Mouse (Mus musculus): ENCODE measurements at regions not wholly inside any gene's neighbourhood (a gene's known extent, or its start where the extent isn't known, plus 50 kb on each side); places are given as distances from the start of the nearest gene placed in this dataset.

- no peak for ATAC-seq (ENCODE audit: low FRiP score)
- no peak overlapping the region for H3K4me2 ChIP-seq (replicated peaks)
- H3K9ac ChIP-seq: no peak overlapping the region
- H3K4me3 ChIP-seq (replicated peaks; ENCODE audit: low read length): no peak overlapping the region
- no peaks in the 10 kb centered on the region for H3K36me3 ChIP-seq (replicated peaks; ENCODE audit: control insufficient read depth, insufficient read depth)
- no peaks in the 10 kb centered on the region for H3K9me3 ChIP-seq (ENCODE audit: control insufficient read depth, low read length)
- no peak for DNase-seq (ENCODE audit: low spot score)
- H3K27ac ChIP-seq: no peak overlapping the region
- no peaks in the 10 kb centered on the region for H3K27me3 ChIP-seq (ENCODE audit: control insufficient read depth, insufficient read depth, low read length)
- H3K4me1 ChIP-seq (replicated peaks; ENCODE audit: control insufficient read depth, insufficient read depth, low read length): no peaks in the 10 kb centered on the region
- WGBS: 68% methylated on average over 5 of the region's 5 CpGs
These were observed 492.5 kb upstream of the Zfp960 start for GRCm38 (mm10) chr17:16571403-16571802.

GRCm38 (mm10) chr17:16588791-16589190, 475.1 kb upstream of the Zfp960 start:
- Histone ChIP-seq H3K36me3 (replicated peaks; ENCODE audit: control insufficient read depth, insufficient read depth) (no peaks in the 10 kb centered on the region), H3K27ac (no peak overlapping the region), H3K9ac (no peak overlapping the region), H3K4me2 (replicated peaks) (no peak overlapping the region), H3K27me3 (ENCODE audit: control insufficient read depth, insufficient read depth, low read length) (no peaks in the 10 kb centered on the region), H3K4me1 (replicated peaks; ENCODE audit: control insufficient read depth, insufficient read depth, low read length) (no peaks in the 10 kb centered on the region), H3K4me3 (replicated peaks; ENCODE audit: low read length) (no peak overlapping the region), H3K9me3 (ENCODE audit: control insufficient read depth, low read length) (no peaks in the 10 kb centered on the region)
- DNase-seq (ENCODE audit: low spot score): no peak
- no peak for ATAC-seq (ENCODE audit: low FRiP score)
- 90% methylated on average over 1 of the region's 1 CpGs for WGBS

DNA sequence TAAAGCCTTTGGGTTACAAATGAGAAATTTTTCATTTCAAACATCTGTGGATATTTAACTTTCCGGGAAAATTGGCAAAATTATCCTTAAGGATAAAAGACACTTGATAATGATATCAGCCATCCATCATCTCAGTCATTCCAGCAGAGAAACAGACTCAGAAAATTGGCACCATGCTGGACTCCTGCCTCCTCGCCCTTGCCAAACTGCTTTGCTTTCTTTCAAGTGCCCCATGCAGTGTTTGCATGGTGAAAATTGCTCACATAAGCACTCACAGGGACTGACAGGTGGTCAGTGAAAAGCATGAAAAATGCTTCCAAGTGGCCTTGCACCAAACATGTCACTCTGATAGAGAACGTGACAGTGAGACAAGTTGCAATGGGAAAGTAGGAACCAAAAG, 464.2 kb upstream of the Zfp960 start:
- no peaks in the 10 kb centered on the region for H3K27me3 ChIP-seq (ENCODE audit: control insufficient read depth, insufficient read depth, low read length)
- no peaks in the 10 kb centered on the region for H3K36me3 ChIP-seq (replicated peaks; ENCODE audit: control insufficient read depth, insufficient read depth)
- H3K4me3 ChIP-seq (replicated peaks; ENCODE audit: low read length): no peak overlapping the region
- no peak overlapping the region for H3K9ac ChIP-seq
- no peaks in the 10 kb centered on the region for H3K9me3 ChIP-seq (ENCODE audit: control insufficient read depth, low read length)
- WGBS: 50% methylated on average over 3 of the region's 3 CpGs
- no peak overlapping the region for H3K4me2 ChIP-seq (replicated peaks)
- H3K4me1 ChIP-seq (replicated peaks; ENCODE audit: control insufficient read depth, insufficient read depth, low read length): no peaks in the 10 kb centered on the region
- ATAC-seq (ENCODE audit: low FRiP score): no peak
- H3K27ac ChIP-seq: no peak overlapping the region
- DNase-seq (ENCODE audit: low spot score): no peak

DNA sequence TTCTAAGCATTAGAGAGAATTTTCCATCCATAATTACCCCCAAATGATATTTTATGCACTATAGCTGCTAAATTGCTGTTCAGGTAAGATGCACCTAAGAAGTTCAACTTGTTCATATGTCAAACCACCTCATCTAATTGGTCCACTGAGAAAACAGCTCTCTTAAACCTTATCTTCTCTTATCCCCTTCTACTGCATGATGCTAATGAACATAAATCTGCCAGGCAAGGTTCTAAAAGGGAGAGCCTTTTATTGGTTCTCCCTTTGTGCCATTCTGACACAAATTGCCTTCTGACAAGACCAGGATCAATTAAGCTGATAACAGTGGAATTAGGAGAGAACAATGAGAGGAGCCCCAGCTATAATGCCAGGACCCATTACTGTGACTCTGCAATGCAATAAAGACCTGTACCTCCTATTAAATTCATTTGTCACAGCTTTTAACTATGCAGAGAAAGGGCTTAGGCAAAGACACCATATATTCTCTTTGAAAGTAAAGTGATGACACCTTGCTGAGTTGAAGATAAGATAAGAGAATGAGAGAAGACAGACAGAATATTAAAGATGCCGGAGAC, 451.4 kb upstream of the Zfp960 start:
- Histone ChIP-seq H3K4me2 (replicated peaks) (no peak overlapping the region), H3K27ac (no peak overlapping the region), H3K36me3 (replicated peaks; ENCODE audit: control insufficient read depth, insufficient read depth) (no peaks in the 10 kb centered on the region), H3K27me3 (ENCODE audit: control insufficient read depth, insufficient read depth, low read length) (no peaks in the 10 kb centered on the region), H3K9ac (no peak overlapping the region), H3K4me1 (replicated peaks; ENCODE audit: control insufficient read depth, insufficient read depth, low read length) (no peaks in the 10 kb centered on the region), H3K9me3 (ENCODE audit: control insufficient read depth, low read length) (no peaks in the 10 kb centered on the region), H3K4me3 (replicated peaks; ENCODE audit: low read length) (no peak overlapping the region)
- DNase-seq (ENCODE audit: low spot score) (no peak), ATAC-seq (ENCODE audit: low FRiP score) (no peak)
- 65% methylated on average over 1 of the region's 1 CpGs for WGBS

DNA sequence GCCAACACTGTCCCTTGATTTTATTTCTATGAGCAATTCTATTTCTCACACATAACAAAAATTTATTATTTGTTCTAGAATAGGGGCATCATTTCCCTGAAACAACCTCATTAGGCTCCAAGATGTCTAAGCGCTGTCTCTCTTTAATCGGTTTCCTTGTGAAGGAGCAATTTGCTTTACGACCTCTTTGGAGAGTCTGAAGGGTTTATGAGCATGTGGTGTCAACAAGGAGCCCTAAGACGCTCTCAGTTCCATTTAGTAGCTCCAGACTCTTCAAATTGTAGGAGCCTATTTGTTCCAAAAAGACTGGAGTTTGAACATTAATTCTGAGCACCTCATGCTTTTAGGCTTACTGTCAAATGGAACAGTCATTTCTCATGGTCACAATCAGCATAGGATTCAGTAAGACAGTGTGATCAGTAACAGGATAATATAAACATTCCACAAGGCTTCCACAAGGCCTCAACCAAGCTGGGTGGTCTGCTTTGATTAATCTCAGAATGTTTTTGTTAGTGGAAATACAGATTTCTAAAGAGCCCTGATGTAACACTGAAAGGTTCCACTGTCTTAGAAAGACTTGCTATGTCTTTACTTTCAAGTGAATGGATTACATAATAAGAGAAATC, 441.9 kb upstream of the Zfp960 start:
- Histone ChIP-seq H3K9ac (no peak overlapping the region), H3K4me3 (replicated peaks; ENCODE audit: low read length) (no peak overlapping the region), H3K27ac (no peak overlapping the region), H3K36me3 (replicated peaks; ENCODE audit: control insufficient read depth, insufficient read depth) (no peaks in the 10 kb centered on the region), H3K4me1 (replicated peaks; ENCODE audit: control insufficient read depth, insufficient read depth, low read length) (no peaks in the 10 kb centered on the region), H3K9me3 (ENCODE audit: control insufficient read depth, low read length) (no peaks in the 10 kb centered on the region), H3K4me2 (replicated peaks) (no peak overlapping the region), H3K27me3 (ENCODE audit: control insufficient read depth, insufficient read depth, low read length) (no peaks in the 10 kb centered on the region)
- WGBS: 78% methylated on average over 4 of the region's 4 CpGs
- ATAC-seq (ENCODE audit: low FRiP score): no peak
- no peak for DNase-seq (ENCODE audit: low spot score)

GRCm38 (mm10) chr17:16629854-16630253, 434.1 kb upstream of the Zfp960 start:
- Histone ChIP-seq H3K9me3 (ENCODE audit: control insufficient read depth, low read length) (no peaks in the 10 kb centered on the region), H3K4me1 (replicated peaks; ENCODE audit: control insufficient read depth, insufficient read depth, low read length) (no peaks in the 10 kb centered on the region), H3K4me3 (replicated peaks; ENCODE audit: low read length) (no peak overlapping the region), H3K27ac (no peak overlapping the region), H3K9ac (no peak overlapping the region), H3K27me3 (ENCODE audit: control insufficient read depth, insufficient read depth, low read length) (no peaks in the 10 kb centered on the region), H3K36me3 (replicated peaks; ENCODE audit: control insufficient read depth, insufficient read depth) (no peaks in the 10 kb centered on the region), H3K4me2 (replicated peaks) (no peak overlapping the region)
- DNase-seq (ENCODE audit: low spot score) (no peak), ATAC-seq (ENCODE audit: low FRiP score) (no peak)
- WGBS: 82% methylated on average over 1 of the region's 1 CpGs

DNA sequence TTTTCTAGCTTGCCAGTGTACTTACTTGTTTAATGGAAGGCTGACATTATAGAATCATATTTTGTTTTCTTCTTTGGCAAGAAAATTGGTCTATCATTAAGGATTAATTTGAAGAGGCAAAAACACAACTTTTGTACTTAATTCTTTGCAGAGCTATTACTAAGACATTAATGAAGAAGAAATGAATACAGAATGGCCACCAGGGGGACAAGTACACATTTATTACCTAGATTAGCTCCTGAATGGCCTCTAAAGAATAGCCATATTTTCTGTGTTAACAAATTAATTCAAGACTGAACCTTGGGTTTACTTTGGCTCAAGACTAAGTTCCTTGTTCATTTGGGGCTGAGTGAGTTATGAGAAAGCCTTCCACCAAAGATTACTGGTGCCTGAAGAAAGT, 430.5 kb upstream of the Zfp960 start:
- DNase-seq (ENCODE audit: low spot score) (no peak), ATAC-seq (ENCODE audit: low FRiP score) (no peak)
- no peaks in the 10 kb centered on the region for H3K27me3 ChIP-seq (ENCODE audit: control insufficient read depth, insufficient read depth, low read length)
- no peak overlapping the region for H3K4me3 ChIP-seq (replicated peaks; ENCODE audit: low read length)
- no peaks in the 10 kb centered on the region for H3K4me1 ChIP-seq (replicated peaks; ENCODE audit: control insufficient read depth, insufficient read depth, low read length)
- H3K4me2 ChIP-seq (replicated peaks): no peak overlapping the region
- H3K9ac ChIP-seq: no peak overlapping the region
- no peaks in the 10 kb centered on the region for H3K36me3 ChIP-seq (replicated peaks; ENCODE audit: control insufficient read depth, insufficient read depth)
- H3K27ac ChIP-seq: no peak overlapping the region
- H3K9me3 ChIP-seq (ENCODE audit: control insufficient read depth, low read length): no peaks in the 10 kb centered on the region

GRCm38 (mm10) chr17:16637463-16637862, 426.4 kb upstream of the Zfp960 start:
- no peak for ATAC-seq (ENCODE audit: low FRiP score)

DNA sequence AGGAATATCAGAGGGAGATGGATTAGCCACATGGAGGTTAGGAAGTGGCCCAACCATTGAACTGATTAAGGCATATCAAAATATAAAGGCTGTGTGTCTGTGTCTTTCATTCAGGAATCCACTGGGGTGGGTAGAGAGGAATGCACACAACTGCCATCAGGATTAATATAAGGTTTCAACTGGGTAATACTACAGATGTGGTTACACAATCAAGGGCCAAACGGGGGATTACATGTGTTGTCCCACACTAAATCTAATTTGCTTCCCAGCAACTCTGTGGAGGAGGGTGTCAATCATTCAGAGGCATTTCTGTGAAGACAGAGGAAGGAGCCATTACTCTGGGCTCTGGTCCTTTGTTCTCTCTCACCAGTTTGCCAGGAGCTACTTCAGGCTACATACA, 416.0 kb upstream of the Zfp960 start:
- WGBS: 60% methylated on average over 1 of the region's 1 CpGs
- Histone ChIP-seq H3K4me3 (replicated peaks; ENCODE audit: low read length) (no peak overlapping the region), H3K27me3 (ENCODE audit: control insufficient read depth, insufficient read depth, low read length) (no peaks in the 10 kb centered on the region), H3K36me3 (replicated peaks; ENCODE audit: control insufficient read depth, insufficient read depth) (no peaks in the 10 kb centered on the region), H3K27ac (no peak overlapping the region), H3K4me2 (replicated peaks) (no peak overlapping the region), H3K4me1 (replicated peaks; ENCODE audit: control insufficient read depth, insufficient read depth, low read length) (no peaks in the 10 kb centered on the region), H3K9me3 (ENCODE audit: control insufficient read depth, low read length) (no peaks in the 10 kb centered on the region), H3K9ac (no peak overlapping the region)
- DNase-seq (ENCODE audit: low spot score) (no peak), ATAC-seq (ENCODE audit: low FRiP score) (no peak)

More at GRCm38 (mm10) chr17:16637463-16637862, 426.4 kb upstream of the Zfp960 start:
- no peaks in the 10 kb centered on the region for H3K4me1 ChIP-seq (replicated peaks; ENCODE audit: control insufficient read depth, insufficient read depth, low read length)
- no peak overlapping the region for H3K4me3 ChIP-seq (replicated peaks; ENCODE audit: low read length)
- no peak for DNase-seq (ENCODE audit: low spot score)
- H3K9me3 ChIP-seq (ENCODE audit: control insufficient read depth, low read length): no peaks in the 10 kb centered on the region
- no peak overlapping the region for H3K27ac ChIP-seq
- no peaks in the 10 kb centered on the region for H3K36me3 ChIP-seq (replicated peaks; ENCODE audit: control insufficient read depth, insufficient read depth)
- H3K27me3 ChIP-seq (ENCODE audit: control insufficient read depth, insufficient read depth, low read length): no peaks in the 10 kb centered on the region
- H3K9ac ChIP-seq: no peak overlapping the region
- no peak overlapping the region for H3K4me2 ChIP-seq (replicated peaks)

GRCm38 (mm10) chr17:16665253-16665652, 398.7 kb upstream of the Zfp960 start:
- Histone ChIP-seq H3K4me1 (replicated peaks; ENCODE audit: control insufficient read depth, insufficient read depth, low read length) (no peaks in the 10 kb centered on the region), H3K4me2 (replicated peaks) (no peak overlapping the region), H3K9me3 (ENCODE audit: control insufficient read depth, low read length) (no peaks in the 10 kb centered on the region), H3K27me3 (ENCODE audit: control insufficient read depth, insufficient read depth, low read length) (no peaks in the 10 kb centered on the region), H3K9ac (no peak overlapping the region), H3K36me3 (replicated peaks; ENCODE audit: control insufficient read depth, insufficient read depth) (no peaks in the 10 kb centered on the region), H3K27ac (no peak overlapping the region), H3K4me3 (replicated peaks; ENCODE audit: low read length) (no peak overlapping the region)
- no peak for ATAC-seq (ENCODE audit: low FRiP score)
- DNase-seq (ENCODE audit: low spot score): no peak
